Mouse (Mus musculus) hematopoietic stem cell, adult 5-6 weeks (primary cell): Measurements from ENCODE around the gene Cisd2. TPM values are rescaled to one million over a fixed set of nuclear protein-coding genes. Genes with fewer than 3 reads are reported as not detected.

Experiments used
- total RNA-seq: library from RNA; stranded (forward); fragments of 172-1452, 232-1000 nt; gene quantifications from 2 replicates; pipeline ENCODE4 v1.2.3, GENCODE M21; 2017

Gene Cisd2
- total RNA-seq, 1 experiment from 2014 or later = 74.7 TPM

Other genes starting within 250 kb of the Cisd2 start
- 46.9 and 57.7 TPM in 2 replicates for gene Cenpe, start 211.4 kb downstream of the Cisd2 start, total RNA-seq
- gene Bdh2, start 142.7 kb downstream of the Cisd2 start, total RNA-seq = 8.4 and 10.1 TPM in 2 replicates
- gene Slc9b2, start 116.2 kb downstream of the Cisd2 start, total RNA-seq = 0.60 and 2.1 TPM in 2 replicates
- 0.56 and 2.0 TPM in 2 replicates for gene Slc9b1, start 75.9 kb downstream of the Cisd2 start, total RNA-seq
- 650 and 1,047 TPM in 2 replicates for gene Ube2d3, start 14.2 kb upstream of the Cisd2 start, total RNA-seq
- 27.6 and 31.6 TPM in 2 replicates for gene Manba, start 61.7 kb upstream of the Cisd2 start, total RNA-seq